Mouse (Mus musculus): Measurements from ENCODE around the gene Zfp740.
A peak's percentile ranks its signal among the peaks of the same experiment; 100 is the strongest.

The Zfp740 gene

GRCm38 (mm10) chr15:102230408-102231321, 27.6 kb downstream of the Zfp740 start:
- DNase-seq: peak in 1 of 2 experiments; percentile 38

DNA sequence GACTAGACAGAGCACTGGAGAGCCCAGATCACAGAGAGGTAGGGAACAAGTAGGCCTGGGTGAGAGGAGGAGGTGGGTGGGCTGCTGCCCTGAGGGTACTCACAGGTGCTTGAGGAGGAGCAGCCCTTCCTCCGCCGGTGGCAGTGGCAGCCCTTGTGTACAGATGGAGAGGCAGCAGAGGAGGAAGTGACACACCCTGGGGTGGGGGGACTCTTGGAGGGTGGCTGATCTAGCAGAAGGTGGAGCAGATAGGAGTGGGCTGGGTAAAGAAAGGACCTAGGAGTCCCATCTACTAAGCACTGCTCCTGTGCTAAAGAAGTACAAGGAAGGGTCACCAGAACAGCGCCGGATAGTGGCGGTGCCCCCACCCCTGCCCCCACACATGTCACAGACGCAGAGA, 28.7 kb downstream of the Zfp740 start, which contains the start of gene Itgb7:
TSS of gene Itgb7 (minus strand) at position 197 of the 400 bp plus-strand sequence.
- DNase-seq: peak; percentile 65 to 68

DNA sequence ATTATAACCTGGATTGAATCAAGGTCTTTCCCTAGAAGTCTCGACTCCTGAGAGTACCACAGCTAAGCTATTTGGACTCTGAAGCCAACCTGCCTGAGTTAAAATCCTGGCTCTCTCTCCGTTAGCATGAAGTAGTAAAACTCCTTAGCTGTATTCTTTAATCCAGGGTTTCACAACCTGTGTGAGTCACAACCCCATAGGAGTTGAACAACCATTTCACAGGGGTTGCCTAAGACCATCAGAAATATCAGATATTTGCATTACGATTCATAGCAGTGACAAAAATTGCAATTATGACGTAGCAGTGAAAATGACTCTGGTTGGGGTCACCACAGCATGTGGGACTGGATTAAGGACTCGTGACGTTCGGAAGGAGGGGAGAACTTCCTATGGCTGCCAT, 29.7 kb downstream of the Zfp740 start:
- no peak for DNase-seq

GRCm38 (mm10) chr15:102233896-102234295, 30.8 kb downstream of the Zfp740 start:
- peak in 1 of 2 experiments; percentile 36 for DNase-seq

DNA sequence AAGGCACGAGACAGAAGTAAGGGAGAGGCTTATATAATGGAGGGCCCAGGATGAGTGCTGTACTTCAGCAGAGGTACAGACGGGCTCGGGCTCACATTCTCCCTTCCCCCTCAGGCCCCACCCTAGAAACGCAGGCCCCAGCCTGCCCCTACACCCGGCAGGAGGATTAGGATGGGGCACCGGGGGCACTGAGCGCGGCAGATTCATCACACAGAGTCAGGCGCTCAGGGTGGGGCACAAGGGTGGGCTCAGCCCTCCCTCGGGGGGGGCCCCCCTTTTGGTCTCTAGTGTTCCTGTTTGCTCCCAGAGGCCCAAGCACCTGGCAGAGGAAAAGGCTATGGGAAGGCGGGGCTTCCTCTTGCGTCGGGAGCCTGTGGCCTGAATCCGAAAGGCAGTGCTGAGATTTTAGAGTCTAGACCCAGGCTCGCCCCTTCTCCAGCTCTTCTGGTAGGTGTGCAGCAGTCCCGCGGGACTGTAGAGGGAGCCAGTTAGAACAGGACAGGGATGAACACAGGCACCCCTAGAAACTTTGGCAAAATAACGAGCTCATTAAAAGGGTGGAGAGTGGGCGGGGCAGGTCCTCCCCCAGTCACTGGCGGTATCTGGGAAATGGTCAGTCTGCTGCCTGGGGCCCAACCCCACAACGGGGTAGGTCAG, 32.5 kb downstream of the Zfp740 start:
- DNase-seq: no peak

GRCm38 (mm10) chr15:102238543-102239259, 35.7 kb downstream of the Zfp740 start:
- DNase-seq: no peak

DNA sequence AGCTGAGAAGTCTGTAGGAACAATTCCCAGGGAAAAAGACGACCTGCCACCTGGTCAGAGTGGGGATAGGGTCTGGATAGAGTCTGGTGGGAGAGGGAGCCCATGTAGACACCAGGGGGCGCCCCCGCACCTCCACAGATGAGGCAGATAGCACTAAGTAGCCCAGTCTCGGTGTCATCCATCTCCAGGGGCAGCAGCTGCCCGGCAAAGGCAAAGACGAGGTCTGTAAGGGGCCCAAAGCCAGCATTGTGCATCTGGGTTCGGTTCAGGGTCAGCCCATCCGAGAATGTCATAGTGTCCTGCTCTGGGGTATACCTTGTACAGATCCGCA, 36.2 kb downstream of the Zfp740 start:
- peak; percentile 62 to 86 for DNase-seq

DNA sequence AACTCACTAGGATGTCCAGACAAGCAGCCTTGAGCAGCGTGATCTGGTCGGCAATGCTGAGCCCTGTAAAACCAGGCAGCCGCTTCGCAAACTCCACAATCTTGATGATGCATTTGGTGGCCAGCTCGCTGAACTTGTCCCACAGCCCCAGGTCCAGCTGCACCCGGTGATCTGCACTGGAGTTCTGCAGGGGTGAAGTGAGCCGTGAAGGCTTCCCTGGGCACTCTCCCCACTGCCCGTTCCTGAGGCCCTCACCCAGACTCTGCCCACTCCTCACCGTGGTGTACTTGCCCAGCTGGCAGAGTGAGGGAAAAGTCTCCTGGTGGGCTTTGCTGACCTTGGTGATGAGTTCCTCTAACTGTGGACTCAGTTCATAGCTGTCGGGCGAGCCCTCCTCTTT, 36.8 kb downstream of the Zfp740 start:
- DNase-seq: no peak

DNA sequence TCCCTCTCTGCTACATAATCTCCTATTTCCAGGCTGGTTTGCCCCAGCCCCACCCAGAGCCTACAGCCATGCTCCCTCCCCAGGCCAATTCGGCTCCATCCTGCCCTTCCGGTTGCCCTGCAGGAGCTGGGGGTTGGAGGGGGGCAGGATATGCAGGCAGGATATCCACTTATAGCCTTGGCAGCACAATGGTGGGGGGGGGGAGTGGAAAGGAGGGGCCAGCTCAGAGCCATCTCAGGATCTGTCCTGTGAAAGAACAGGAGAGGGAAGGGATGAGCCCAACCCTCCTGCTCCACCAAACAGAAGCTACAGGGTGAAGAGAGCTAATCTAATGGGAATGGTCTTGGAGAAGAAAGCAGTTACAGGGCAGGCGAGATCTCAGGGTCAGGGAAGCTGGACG, 37.6 kb downstream of the Zfp740 start:
- DNase-seq: peak in 1 of 2 experiments; percentile 4

DNA sequence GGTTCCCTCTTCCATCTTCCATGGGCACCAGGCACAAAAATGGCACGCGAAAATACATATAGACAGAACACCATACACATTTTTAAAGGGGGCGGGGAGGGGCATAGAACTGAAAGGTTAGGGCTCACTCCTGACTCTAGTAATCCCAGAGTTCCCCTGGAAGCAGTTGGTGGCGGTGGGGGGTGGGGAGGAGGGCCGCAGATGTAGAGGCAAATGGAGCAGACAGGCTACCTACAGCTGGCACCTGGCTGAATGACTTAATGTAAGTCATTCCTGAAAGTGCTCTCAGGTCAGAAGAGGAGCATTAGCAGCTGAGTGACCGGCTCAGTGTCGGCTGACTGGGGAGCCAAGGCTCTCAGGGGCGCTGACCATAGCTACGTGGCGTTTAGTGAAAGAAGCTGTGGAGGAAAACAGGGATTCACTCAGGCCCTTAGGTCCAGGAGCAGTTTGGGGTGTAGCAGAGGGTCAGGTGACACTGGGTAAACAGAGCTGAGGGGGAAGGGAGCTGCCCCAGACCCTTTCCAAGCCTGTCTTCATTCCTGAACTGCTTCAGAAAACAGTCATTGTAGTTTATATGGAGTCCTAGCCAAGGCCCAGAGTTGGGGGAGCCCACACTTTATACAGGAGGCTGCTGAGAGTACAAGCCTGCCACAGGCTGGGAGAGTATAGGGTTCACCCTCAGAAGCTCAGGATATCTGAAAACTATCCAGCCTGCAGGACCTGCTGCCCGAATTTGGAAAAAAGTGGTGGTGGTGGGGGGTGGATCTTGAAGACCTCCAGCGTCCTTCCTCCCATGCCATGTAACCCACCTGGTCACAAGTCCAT, 39.6 kb downstream of the Zfp740 start:
- no peak for DNase-seq

- peak; percentile 48 to 52 for DNase-seq
Measured at GRCm38 (mm10) chr15:102243229-102244190, 40.5 kb downstream of the Zfp740 start.

DNA sequence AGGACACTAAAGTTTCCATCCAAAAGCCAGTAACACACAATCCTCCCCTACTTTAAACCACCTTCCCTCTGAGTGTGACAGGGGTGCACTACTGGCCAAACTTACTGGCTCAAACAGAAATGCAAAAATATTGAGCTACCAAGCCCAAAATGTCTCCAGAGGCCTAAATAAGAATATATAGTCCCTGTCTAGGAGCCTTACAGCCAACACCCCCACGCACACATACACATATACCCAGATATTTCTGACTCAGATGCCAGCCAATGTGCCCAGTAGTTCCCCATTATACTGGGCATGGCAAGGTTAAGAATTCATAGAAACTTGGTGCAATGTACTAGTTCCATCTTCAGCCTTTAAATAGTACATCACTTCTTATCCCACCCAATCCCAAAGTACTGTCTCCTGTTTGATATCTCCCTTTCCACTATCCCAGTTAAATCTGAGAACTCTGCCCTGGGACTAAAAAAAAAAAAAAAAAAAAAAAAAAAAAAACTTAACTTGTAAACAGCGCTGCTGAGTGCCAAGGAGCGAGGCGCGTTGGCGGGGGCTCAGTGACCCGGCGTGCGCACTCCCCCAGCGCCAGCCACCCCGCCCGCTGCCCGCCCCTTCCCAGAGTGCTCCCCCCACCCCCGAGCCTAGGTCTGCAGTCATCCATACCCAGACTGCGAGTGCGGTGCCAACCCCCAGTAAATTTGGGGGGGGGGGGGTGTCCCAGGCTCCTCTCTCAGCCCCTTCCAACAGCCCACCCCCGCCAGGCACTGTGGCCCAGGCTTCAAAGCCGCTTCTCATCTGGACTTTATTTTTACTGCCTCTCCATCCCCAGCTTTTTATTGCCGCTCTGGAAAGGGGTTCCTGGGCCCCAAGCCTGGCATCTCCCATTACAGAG, 41.5 kb downstream of the Zfp740 start:
- DNase-seq: no peak

DNA sequence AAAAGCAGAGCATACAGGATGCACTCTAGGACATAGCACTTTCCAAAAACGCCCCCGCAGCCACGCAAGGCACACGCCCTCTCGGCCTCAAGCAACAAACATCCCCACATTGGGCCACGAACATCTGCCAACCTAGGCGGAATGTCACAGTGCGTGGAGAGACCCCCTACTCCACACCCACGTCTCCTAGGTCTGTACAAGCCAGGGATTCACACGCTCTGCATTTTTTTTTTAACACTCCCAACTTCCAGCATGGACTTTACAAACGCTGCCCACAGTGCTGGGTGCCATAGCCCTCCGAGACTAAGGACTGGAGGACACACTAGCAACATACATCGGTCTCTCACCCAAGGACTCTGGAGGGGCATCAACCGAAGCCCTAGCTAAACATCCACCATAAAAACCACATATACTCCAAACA, 42.4 kb downstream of the Zfp740 start:
- no peak for DNase-seq

- DNase-seq: peak; percentile 57 to 63
Measured at GRCm38 (mm10) chr15:102245891-102246741, 43.1 kb downstream of the Zfp740 start.

GRCm38 (mm10) chr15:102246866-102247251, 43.8 kb downstream of the Zfp740 start:
- DNase-seq: peak; percentile 69 to 74

DNA sequence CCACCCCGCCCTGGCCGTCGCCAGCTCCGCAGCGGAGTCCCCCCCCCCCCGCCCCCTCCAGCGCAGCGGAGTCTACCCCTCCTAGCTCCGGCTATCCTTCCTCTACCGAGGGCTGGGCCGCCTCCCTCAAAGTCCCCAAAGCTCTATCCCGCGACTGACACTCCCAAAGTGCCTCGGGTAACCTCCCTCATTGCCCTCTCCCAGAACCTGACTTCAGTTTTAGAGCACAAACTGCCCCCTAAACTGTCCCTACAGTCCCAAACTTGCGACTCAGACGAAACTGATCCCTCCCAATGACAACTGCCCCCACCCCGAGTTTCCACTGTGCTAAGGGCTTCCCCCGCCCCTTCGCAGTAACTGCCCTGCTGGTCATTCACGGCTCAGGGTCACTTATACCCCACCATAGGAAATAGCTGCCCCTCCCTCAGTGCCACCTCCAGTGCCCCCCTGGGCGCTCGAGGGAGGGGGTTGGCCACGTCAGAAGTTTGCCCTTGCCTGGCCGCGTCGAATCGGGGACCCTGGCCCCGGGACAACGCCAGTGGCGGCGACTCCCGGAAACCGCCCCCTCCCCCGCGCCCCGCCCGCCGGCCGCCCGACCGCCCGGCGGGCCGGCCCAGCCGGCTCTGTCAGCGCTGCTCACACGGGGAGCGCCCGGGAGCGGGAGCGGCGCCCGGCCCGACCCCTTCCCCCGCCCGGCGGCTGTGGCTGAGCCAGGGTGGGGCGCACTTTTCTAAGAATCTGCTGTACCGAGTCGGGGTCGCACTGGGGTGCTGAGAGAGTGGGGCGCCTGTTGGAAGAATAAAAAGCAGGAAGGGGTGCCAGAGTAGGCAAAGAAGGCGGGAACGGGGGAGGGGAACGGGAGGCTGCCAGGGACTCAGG, 44.4 kb downstream of the Zfp740 start:
- peak; percentile 37 to 54 for DNase-seq

DNA sequence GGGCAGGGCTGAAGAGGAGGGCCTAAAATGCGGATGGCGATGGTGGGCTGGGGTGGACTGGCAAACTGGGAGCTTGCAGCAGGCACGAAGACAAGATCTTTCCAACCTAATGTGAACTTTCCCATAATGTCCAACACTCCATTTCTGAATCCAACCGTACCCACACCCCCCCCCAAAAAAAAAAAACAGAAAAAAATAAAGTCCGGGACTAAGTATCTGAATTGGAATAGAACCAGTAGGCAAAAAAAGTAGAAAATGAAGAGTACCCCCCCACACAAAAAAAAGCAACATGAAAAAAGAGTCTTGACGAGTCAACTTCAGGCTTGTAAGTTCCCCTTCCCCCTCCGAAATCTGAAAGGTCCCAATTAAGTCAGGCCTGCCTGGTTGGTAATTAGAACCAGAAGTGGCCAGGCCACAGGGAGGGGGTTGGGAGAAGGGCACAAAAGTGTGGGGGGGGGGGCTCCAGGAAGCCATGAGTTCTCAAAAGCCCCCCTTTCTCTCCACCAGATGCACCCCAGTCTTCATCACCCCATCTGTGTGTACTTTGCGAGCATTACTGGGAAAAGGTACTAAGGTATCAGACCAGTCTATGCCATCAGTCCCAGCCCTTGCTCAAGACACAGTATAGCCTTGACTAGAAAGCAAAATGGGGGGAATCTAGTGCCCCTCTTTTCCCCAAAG, 45.2 kb downstream of the Zfp740 start:
- no peak for DNase-seq

DNA sequence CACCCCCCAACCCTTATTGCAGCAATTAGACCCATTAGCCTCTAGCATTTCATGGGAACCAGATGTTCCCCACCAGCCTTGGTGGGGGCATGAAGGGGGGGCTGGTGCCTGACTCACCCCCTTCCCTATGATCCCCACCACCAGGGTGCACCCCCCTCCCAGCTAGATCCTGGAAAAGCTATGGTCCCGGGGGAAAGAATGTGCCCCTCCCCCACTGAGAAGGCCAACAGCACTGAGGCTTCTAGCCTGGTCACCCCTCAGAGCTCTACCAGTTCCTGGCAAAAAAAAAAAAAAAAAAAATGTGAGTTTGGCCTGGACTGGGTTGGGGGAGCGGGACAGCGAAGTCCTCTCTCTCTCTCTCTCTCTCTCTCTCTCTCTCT, 45.8 kb downstream of the Zfp740 start:
- no peak for DNase-seq
